Mouse (Mus musculus) MEL (cell line): ENCODE results near the gene Nnat.

Source experiments
- CHD1 ChIP-seq: IDR thresholded peaks from 2 replicates; pipeline ENCODE4 v1.6.1; 2012; ENCODE audit warnings: low read depth, mild to moderate bottlenecking, inconsistent platforms, low read length, improper control_type of control experiment
- CHD2 ChIP-seq: IDR thresholded peaks from 2 replicates; pipeline ENCODE4 v1.6.1; 2011; ENCODE audit warnings: low read length, improper control_type of control experiment
- MAFK ChIP-seq: IDR thresholded peaks from 2 replicates; pipeline ENCODE4 v1.6.1; 2011; ENCODE audit warnings: low read depth, mild to moderate bottlenecking, low read length, improper control_type of control experiment, borderline replicate concordance
- MYB ChIP-seq: IDR thresholded peaks from 2 replicates; pipeline ENCODE4 v1.6.1; 2011; ENCODE audit warnings: mild to moderate bottlenecking, low read depth, low read length, improper control_type of control experiment
- POLR2AphosphoS5 ChIP-seq: IDR thresholded peaks from 2 replicates; pipeline ENCODE4 v1.6.1; 2012; ENCODE audit warnings: low read depth, borderline replicate concordance, mild to moderate bottlenecking, inconsistent platforms, low read length, moderate library complexity, mixed read lengths
- UBTF ChIP-seq: IDR thresholded peaks from 2 replicates; pipeline ENCODE4 v1.6.1; 2012; ENCODE audit warnings: low read depth, mild to moderate bottlenecking, inconsistent platforms, low read length, improper control_type of control experiment, moderate library complexity, borderline replicate concordance; ENCODE audit not compliant: insufficient read depth
- ZMIZ1 ChIP-seq: IDR thresholded peaks from 2 replicates; pipeline ENCODE4 v1.6.1; 2012; ENCODE audit warnings: low read depth, mild to moderate bottlenecking, inconsistent platforms, low read length, improper control_type of control experiment, moderate library complexity

DNA sequence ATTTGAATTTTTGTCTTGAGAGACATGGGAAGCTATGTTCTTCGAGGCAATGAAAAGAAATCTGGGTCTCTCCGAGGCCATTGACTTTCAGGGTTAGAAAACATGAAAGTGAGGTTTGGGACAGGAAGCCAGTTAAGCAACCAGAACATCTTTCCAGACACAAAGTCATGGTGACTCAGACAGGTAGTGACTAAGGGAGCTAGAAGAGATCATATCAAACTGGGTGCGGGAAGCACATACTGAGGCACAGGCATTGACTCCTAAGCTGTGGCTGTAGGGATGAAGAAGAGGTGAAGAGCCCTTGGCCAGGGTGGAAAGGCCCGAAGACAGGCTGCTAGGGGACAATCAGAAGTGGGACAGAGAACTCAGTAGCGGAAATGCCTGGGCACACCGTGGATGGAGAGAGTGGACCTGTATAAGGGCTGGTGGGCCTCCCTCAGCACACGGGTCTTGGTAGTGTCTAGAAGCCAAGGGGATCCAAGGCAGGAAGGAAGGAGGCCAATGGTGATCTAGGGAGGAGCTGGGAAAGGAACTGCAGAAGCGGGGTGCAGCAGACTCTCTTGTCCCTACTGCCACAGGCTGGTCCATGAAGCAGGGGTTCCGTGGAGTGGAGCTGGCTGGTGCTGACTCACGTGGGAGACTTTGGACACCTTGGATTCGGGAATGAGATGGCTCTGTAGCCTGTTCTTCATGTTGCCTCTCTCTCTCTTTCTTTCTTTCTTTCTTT is 7.5 kb downstream of the Nnat start:
- 0 out of 2 replicates have a peak, but pooled peaks have one; percentile 10 for TF ChIP-seq MAFK
- TF ChIP-seq ZMIZ1 = no peak
- TF ChIP-seq UBTF = no peak
- no peak for TF ChIP-seq MYB
- no peak for TF ChIP-seq CHD2
- TF ChIP-seq CHD1 = no peak
- TF ChIP-seq POLR2AphosphoS5 = no peak
